8 mouse cellular contexts compared by ENCODE assay signal in genomic region chr6:118593377-118594061, GRCm38 (mm10). TPM values are rescaled to one million over a fixed set of nuclear protein-coding genes. Genes with fewer than 3 reads are reported as not detected.
DNase-seq lines count a peak whose midpoint lies in the region; ATAC-seq and TF ChIP-seq lines count a peak whose summit lies in the region.

No protein-coding gene starts in this region.

- peaks cover 14% of the 10 kb centered on the region for H3K4me1 ChIP-seq in hindbrain, embryonic 12.5 days
- H3K4me1 ChIP-seq in limb, embryonic 13.5 days: peaks cover 14% of the 10 kb centered on the region
- peaks cover 16% of the 10 kb centered on the region for H3K4me1 ChIP-seq in midbrain, embryonic 12.5 days

- peak overlapping the region; percentile 87 for H3K4me2 ChIP-seq in hindbrain, embryonic 12.5 days (replicated peaks)
- peak overlapping the region; percentile 59 for H3K4me2 ChIP-seq in limb, embryonic 13.5 days (replicated peaks)
- peak overlapping the region; percentile 91 for H3K4me2 ChIP-seq in midbrain, embryonic 12.5 days (replicated peaks)

- peak; percentile 22 to 37 for DNase-seq in cerebellum, postnatal 10 days
- DNase-seq in cerebellum, adult 18-20 months: no peak
- DNase-seq in brain, embryonic 14.5 days (ENCODE audit: low read depth): peak; percentile 46
- no peak for DNase-seq in cerebellum, adult 8-10 months

- peaks cover 23% of the 10 kb centered on the region; the same call in 1 of the 2 replicates for H3K27me3 ChIP-seq in hindbrain, embryonic 12.5 days
- peaks cover 19% of the 10 kb centered on the region for H3K27me3 ChIP-seq in limb, embryonic 13.5 days
- H3K27me3 ChIP-seq in midbrain, embryonic 12.5 days: peaks cover 37% of the 10 kb centered on the region

- no peak; the same call in 1 of the 2 replicates for TF ChIP-seq CTCF in brain, embryonic 14.5 days (IDR thresholded peaks at IDR 0.05; ENCODE audit: borderline replicate concordance, extremely low read depth, insufficient read depth, insufficient read length)

- H3K4me3 ChIP-seq in hindbrain, embryonic 12.5 days: peak overlapping the region; percentile 39
- H3K4me3 ChIP-seq in limb, embryonic 13.5 days: peak overlapping the region; percentile 32
- peak overlapping the region; percentile 46 for H3K4me3 ChIP-seq in midbrain, embryonic 12.5 days

- no peaks in the 10 kb centered on the region for H3K36me3 ChIP-seq in hindbrain, embryonic 12.5 days
- H3K36me3 ChIP-seq in limb, embryonic 13.5 days: peaks cover 36% of the 10 kb centered on the region
- H3K36me3 ChIP-seq in midbrain, embryonic 12.5 days: no peaks in the 10 kb centered on the region

- peak; percentile 75 for ATAC-seq in hindbrain, embryonic 12.5 days (ENCODE audit: low FRiP score)
- peak; percentile 27; the same call in 1 of the 2 replicates for ATAC-seq in limb, embryonic 13.5 days (ENCODE audit: low FRiP score, low read depth)
- ATAC-seq in midbrain, embryonic 12.5 days (ENCODE audit: low FRiP score, low read depth): peak; percentile 84
- no peak for ATAC-seq in monocyte, adult 5-6 weeks (replicated peaks; ENCODE audit: insufficient number of reproducible peaks, low FRiP score, low TSS enrichment, poor library complexity, severe bottlenecking)

- TF ChIP-seq POLR2A in brain, embryonic 14.5 days (IDR thresholded peaks at IDR 0.05; ENCODE audit: borderline replicate concordance, extremely low read depth, insufficient read depth, insufficient read length, poor library complexity, severe bottlenecking): no peak

- under 1% methylated on average over 34 of the region's 34 CpGs for WGBS in hindbrain, embryonic 12.5 days
- WGBS in limb, embryonic 13.5 days: 8% methylated on average over 34 of the region's 34 CpGs
- under 1% methylated on average over 34 of the region's 34 CpGs for WGBS in midbrain, embryonic 12.5 days

- H3K9ac ChIP-seq in hindbrain, embryonic 12.5 days: peak overlapping the region; percentile 23
- H3K9ac ChIP-seq in limb, embryonic 13.5 days: peak overlapping the region; percentile 36
- H3K9ac ChIP-seq in midbrain, embryonic 12.5 days (replicated peaks): peak overlapping the region; percentile 45

- H3K9me3 ChIP-seq in hindbrain, embryonic 12.5 days (replicated peaks): no peaks in the 10 kb centered on the region
- H3K9me3 ChIP-seq in limb, embryonic 13.5 days: no peaks in the 10 kb centered on the region
- H3K9me3 ChIP-seq in midbrain, embryonic 12.5 days: no peaks in the 10 kb centered on the region

- no peak overlapping the region for H3K27ac ChIP-seq in hindbrain, embryonic 12.5 days
- H3K27ac ChIP-seq in limb, embryonic 13.5 days: no peak overlapping the region
- no peak overlapping the region for H3K27ac ChIP-seq in midbrain, embryonic 12.5 days (replicated peaks)

RNA-seq across cellular contexts. Expression of gene Ankrd26, which starts 31.5 kb away (rescaled TPM):
- polyA plus RNA-seq in brain, embryonic 14.5 days (2012; rRNA removed): 10.5 and 11.3 TPM in 2 replicates
- polyA plus RNA-seq in hindbrain, embryonic 12.5 days (2016; fragmentation: Nextera tagmentation; extraction: Ambion mirVana): 17.3 and 18.4 TPM in 2 replicates
- polyA plus RNA-seq in limb, embryonic 13.5 days (2015; fragmentation: Nextera tagmentation; extraction: Ambion mirVana): 16.4 and 16.8 TPM in 2 replicates
- polyA plus RNA-seq in midbrain, embryonic 12.5 days (2016; fragmentation: Nextera tagmentation; extraction: Ambion mirVana): 23.5 and 24.3 TPM in 2 replicates
- total RNA-seq in monocyte, adult 5-6 weeks (2017): 6.3 to 15.4 TPM (median 9.3 TPM) in 3 replicates

Comparison
In these comparisons a context has a peak if more than half of its experiments do, and no peak if none do; other contexts are left out.
1. DNase-seq: peak in cerebellum, postnatal 10 days (2 of 2) and brain, embryonic 14.5 days (single experiment); none in cerebellum, adult 18-20 months (0 of 2) and cerebellum, adult 8-10 months (single experiment).
2. Peak in every context shown above with its lines, with median percentiles within 50 percentile points of each other: H3K4me2 ChIP-seq, H3K4me3 ChIP-seq and H3K9ac ChIP-seq.